Mouse (Mus musculus) erythroid progenitor cell, adult 5-6 weeks (primary cell): ENCODE results near the gene Gapt. TPM values are rescaled to one million over a fixed set of nuclear protein-coding genes. Genes with fewer than 3 reads are reported as not detected.

Experiments used
- ATAC-seq: replicated peaks from 2 replicates; pipeline ENCODE4 v1.8.0; 2016; ENCODE audit warnings: moderate number of reproducible peaks, mild to moderate bottlenecking, moderate TSS enrichment, inconsistent platforms; ENCODE audit not compliant: poor library complexity, low FRiP score, severe bottlenecking
- total RNA-seq, 2 experiments: library from RNA; stranded (forward) in 1 of 2; stranded (reverse) in 1 of 2; fragments of 150-400 nt in 1 of 2; fragments of 186-747, 209-891 nt in 1 of 2; gene quantifications; 2 replicates each; pipeline versions ENCODE4 v1.2.3 to v1.2.4; 2015 to 2017; ENCODE audit warnings: low replicate concordance in 2 of 2

The Gapt gene
- total RNA-seq, 2 experiments from 2014 or later, result 2.3 to 15.1 TPM

DNA sequence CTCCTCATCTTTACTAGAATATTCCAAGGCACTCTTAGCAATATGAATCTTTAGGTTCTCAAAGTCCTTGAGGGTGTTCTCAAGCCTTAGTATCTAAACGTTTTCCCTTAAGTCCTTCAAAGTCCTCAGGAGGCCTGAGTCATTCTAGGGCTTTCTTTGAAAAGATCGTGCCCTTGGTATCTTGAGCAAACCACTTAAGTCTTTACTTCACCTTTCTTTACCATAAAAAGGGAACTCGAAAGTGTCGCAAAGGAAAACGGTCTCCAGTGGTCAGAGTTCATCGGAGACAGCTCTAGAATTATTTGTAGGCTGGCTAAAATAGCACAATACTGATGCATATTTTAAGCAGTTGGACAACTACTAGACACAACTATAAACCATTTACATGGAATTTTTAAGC lies 6.7 kb upstream of the Gapt start:
- ATAC-seq, result no peak

DNA sequence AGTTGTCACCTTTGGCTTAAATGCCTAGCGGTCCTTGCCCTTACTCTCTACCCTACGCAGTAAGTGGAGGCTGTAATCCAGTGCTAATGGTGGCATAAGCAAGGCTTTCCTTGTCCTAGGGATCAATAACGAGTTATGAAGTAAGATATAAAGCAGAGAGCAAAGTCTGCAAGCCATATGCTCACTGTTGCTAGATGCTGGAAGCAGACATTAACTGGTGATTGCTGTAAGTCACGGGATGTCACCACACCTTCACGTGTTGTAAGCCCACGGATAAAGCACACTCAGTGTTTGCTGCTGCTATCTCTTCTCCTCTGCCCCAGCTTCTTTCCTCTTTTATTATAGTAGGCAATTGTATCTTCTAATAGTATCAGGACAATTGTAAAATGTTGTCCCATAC lies 5.9 kb downstream of the Gapt start:
- no peak for ATAC-seq

DNA sequence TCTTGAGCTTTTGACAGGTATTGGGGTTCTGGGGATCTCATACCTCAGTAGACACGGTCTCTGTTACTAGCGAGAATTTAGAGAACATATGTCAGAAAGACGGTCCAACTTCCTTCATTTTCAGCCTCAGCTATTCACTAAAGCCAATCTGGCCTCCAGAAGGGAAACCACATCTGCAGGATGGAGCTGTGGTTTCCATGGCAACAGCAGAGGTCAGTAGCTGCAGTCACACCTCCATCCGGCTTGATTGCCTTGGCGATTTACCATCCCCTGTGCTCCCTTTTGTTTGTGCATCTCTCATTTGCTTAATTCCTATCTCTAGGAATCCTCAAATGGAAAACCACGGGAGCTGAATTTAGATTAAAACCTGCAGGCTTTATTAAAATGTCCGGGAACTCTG lies 10.3 kb downstream of the Gapt start:
- no peak for ATAC-seq

DNA sequence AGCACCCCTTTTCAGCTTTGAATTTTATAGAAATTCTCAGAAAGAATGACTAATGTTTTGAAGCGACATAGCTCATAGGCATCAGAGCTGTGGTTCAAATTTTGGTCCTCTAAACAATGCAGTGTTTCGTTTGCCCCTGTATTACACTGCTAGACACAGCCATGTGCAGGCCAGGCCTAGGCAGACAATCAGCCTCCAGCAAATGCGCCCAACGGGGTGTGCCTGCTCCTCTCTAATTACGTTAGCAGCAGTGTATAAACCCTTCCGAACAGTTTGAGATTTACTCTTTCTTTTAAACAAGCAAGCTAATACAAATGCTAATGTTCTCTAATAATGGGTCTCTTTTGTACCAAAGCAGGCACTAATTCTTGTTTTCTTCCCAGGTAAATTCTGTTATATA lies 14.4 kb downstream of the Gapt start:
- ATAC-seq, result no peak

DNA sequence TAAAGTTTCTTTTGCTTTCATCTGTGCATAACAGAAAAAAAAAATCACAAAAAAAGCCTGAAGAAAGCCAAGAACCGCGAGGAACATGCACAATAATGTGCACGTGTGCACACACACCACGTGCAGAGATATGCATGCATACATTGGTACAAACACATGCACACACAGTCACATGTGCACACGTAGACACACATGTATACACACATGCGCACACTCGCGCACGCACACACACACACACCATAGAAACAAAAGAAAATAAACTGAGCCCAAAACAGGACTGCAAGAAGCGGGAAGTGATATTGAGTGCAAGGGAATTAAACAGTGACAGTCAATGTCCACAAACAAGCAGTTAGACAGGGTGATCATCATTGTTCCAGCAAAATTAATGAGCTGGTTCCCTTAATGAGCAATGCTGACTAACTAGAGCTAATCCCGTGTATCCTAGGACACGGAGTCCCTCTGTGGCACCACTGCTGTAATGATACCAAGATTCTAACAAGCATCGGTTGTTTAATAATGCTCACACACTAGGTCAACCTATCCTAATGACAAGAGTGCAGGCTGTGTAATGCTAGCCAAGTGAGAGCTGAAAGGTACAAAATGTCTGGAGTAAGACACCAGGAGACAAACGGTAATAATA lies 23.9 kb downstream of the Gapt start:
- no peak for ATAC-seq

DNA sequence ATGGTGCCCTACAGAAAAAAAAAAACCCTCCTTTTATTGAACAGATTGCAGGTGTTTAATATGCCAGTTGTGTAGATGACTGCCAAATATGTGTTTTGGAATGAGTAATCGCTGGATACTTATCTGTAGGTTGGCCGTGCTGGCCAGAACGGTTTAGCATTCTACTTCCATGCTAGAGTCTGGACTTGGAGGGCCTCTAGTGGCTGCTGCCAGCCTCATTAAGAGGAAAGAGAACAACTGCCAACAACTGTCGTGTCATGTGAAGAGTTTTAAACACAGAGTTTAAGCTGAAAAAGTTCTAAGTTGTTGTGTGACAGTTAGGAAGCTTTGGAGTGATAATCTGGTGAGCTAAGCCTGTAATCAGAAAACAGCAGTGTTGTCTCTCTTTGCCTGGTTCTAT lies 38.3 kb downstream of the Gapt start:
- ATAC-seq, result no peak

DNA sequence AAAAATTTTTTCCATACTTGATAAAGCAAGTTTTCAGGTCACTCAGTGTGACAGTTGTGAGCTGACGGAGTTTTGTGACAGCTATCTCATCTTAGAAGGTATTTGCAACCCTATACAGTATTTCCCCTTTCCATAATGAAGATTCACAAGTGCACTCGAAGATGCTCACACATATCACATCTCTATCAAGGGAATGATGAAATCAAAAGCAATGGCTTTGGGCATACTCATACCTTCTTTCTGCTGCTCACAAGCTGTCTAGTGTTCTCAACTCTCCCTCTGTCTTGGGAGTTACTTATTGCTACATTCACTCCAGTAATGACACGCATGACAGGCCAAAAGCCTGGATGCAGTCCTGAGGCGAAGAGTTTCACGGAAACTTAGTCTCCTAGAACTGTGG lies 49.8 kb downstream of the Gapt start:
- no peak for ATAC-seq

Other genes with a start within 250 kb of the Gapt start
- not detected in 2 replicates for gene Rab3c, start 76.2 kb downstream of the Gapt start, total RNA-seq (2015; ENCODE audit: low replicate concordance)
- gene Rab3c, start 76.2 kb downstream of the Gapt start, total RNA-seq (2017; ENCODE audit: low replicate concordance), result under 0.01 TPM in 1 of 2 replicates, not detected in the other
- gene Plk2, start 37.8 kb upstream of the Gapt start, total RNA-seq (2015; ENCODE audit: low replicate concordance), result 1.4 and 2.9 TPM in 2 replicates
- gene Plk2, start 37.8 kb upstream of the Gapt start, total RNA-seq (2017; ENCODE audit: low replicate concordance), result 1.8 and 3.2 TPM in 2 replicates